Mouse (Mus musculus): ENCODE results near the gene Zc3h18. TPM values are rescaled to one million over a fixed set of nuclear protein-coding genes. Genes with fewer than 3 reads are reported as not detected.

The Zc3h18 gene
- polyA plus RNA-seq, 1 experiment = 44.5 TPM

GRCm38 (mm10) chr8:122442356-122442755 lies 65.9 kb downstream of the Zc3h18 start:
- H3K4me1 ChIP-seq (ENCODE audit: control insufficient read depth, insufficient read depth, low read length) = no peaks in the 10 kb centered on the region
- no peak overlapping the region for H3K27ac ChIP-seq (ENCODE audit: insufficient read depth, low read length)
- no peak for TF ChIP-seq CTCF (IDR thresholded peaks at IDR 0.05; ENCODE audit: borderline replicate concordance, insufficient read depth, low read length)
- no peak for TF ChIP-seq POLR2A (IDR thresholded peaks at IDR 0.05; ENCODE audit: low read depth, low read length)
- peak overlapping the region; percentile 73 for H3K4me3 ChIP-seq (ENCODE audit: insufficient read depth, low read length)

GRCm38 (mm10) chr8:122442781-122443180 lies 66.4 kb downstream of the Zc3h18 start:
- H3K4me1 ChIP-seq (ENCODE audit: control insufficient read depth, insufficient read depth, low read length) = no peaks in the 10 kb centered on the region
- TF ChIP-seq POLR2A (IDR thresholded peaks at IDR 0.05; ENCODE audit: low read depth, low read length) = no peak
- TF ChIP-seq CTCF (IDR thresholded peaks at IDR 0.05; ENCODE audit: borderline replicate concordance, insufficient read depth, low read length) = no peak
- peak overlapping the region; percentile 73 for H3K4me3 ChIP-seq (ENCODE audit: insufficient read depth, low read length)
- peak overlapping the region; percentile 12; the same call in 1 of the 2 replicates for H3K27ac ChIP-seq (ENCODE audit: insufficient read depth, low read length)

- TF ChIP-seq POLR2A (IDR thresholded peaks at IDR 0.05; ENCODE audit: low read depth, low read length) = peak; percentile 99
- TF ChIP-seq CTCF (IDR thresholded peaks at IDR 0.05; ENCODE audit: borderline replicate concordance, insufficient read depth, low read length) = peak; percentile 34; the same call in 1 of the 2 replicates
- H3K4me1 ChIP-seq (ENCODE audit: control insufficient read depth, insufficient read depth, low read length) = no peaks in the 10 kb centered on the region
These were observed 67.0 kb downstream of the Zc3h18 start, which contains the start of gene Mvd for GRCm38 (mm10) chr8:122443262-122444006. Mvd (minus strand) TSS chr8:122443422.

GRCm38 (mm10) chr8:122444058-122444748 lies 67.8 kb downstream of the Zc3h18 start:
- TF ChIP-seq POLR2A (IDR thresholded peaks at IDR 0.05; ENCODE audit: low read depth, low read length) (peak; percentile 28; the same call in 1 of the 2 replicates), CTCF (IDR thresholded peaks at IDR 0.05; ENCODE audit: borderline replicate concordance, insufficient read depth, low read length) (no peak)
- H3K4me3 ChIP-seq (ENCODE audit: insufficient read depth, low read length) = peak overlapping the region; percentile 53

More at GRCm38 (mm10) chr8:122443262-122444006, 67.0 kb downstream of the Zc3h18 start, which contains the start of gene Mvd:
- peak within 1 kb of the TSS; percentile 62 for H3K27ac ChIP-seq (ENCODE audit: insufficient read depth, low read length)
- peak within 1 kb of the TSS; percentile 73 for H3K4me3 ChIP-seq (ENCODE audit: insufficient read depth, low read length)

GRCm38 (mm10) chr8:122445203-122445602 lies 68.8 kb downstream of the Zc3h18 start:
- TF ChIP-seq POLR2A (IDR thresholded peaks at IDR 0.05; ENCODE audit: low read depth, low read length) = 0 out of 2 replicates have a peak, but pooled peaks have one; percentile 11
- peak; percentile 37; the same call in 1 of the 2 replicates for TF ChIP-seq CTCF (IDR thresholded peaks at IDR 0.05; ENCODE audit: borderline replicate concordance, insufficient read depth, low read length)
- H3K4me3 ChIP-seq (ENCODE audit: insufficient read depth, low read length) = no peak overlapping the region

More at GRCm38 (mm10) chr8:122444058-122444748, 67.8 kb downstream of the Zc3h18 start:
- no peaks in the 10 kb centered on the region for H3K4me1 ChIP-seq (ENCODE audit: control insufficient read depth, insufficient read depth, low read length)
- peak overlapping the region; percentile 62 for H3K27ac ChIP-seq (ENCODE audit: insufficient read depth, low read length)

GRCm38 (mm10) chr8:122451161-122451703 lies 74.8 kb downstream of the Zc3h18 start:
- no peaks in the 10 kb centered on the region for H3K4me1 ChIP-seq (ENCODE audit: control insufficient read depth, insufficient read depth, low read length)
- TF ChIP-seq CTCF (IDR thresholded peaks at IDR 0.05; ENCODE audit: borderline replicate concordance, insufficient read depth, low read length) (no peak), POLR2A (IDR thresholded peaks at IDR 0.05; ENCODE audit: low read depth, low read length) (no peak)

More at GRCm38 (mm10) chr8:122445203-122445602, 68.8 kb downstream of the Zc3h18 start:
- Histone ChIP-seq H3K27ac (ENCODE audit: insufficient read depth, low read length) (no peak overlapping the region), H3K4me1 (ENCODE audit: control insufficient read depth, insufficient read depth, low read length) (no peaks in the 10 kb centered on the region)

GRCm38 (mm10) chr8:122452154-122452553 lies 75.7 kb downstream of the Zc3h18 start:
- H3K4me1 ChIP-seq (ENCODE audit: control insufficient read depth, insufficient read depth, low read length) = no peaks in the 10 kb centered on the region
- TF ChIP-seq POLR2A (IDR thresholded peaks at IDR 0.05; ENCODE audit: low read depth, low read length) (no peak), CTCF (IDR thresholded peaks at IDR 0.05; ENCODE audit: borderline replicate concordance, insufficient read depth, low read length) (no peak)
- H3K27ac ChIP-seq (ENCODE audit: insufficient read depth, low read length) = no peak overlapping the region
- no peak overlapping the region for H3K4me3 ChIP-seq (ENCODE audit: insufficient read depth, low read length)

More at GRCm38 (mm10) chr8:122451161-122451703, 74.8 kb downstream of the Zc3h18 start:
- Histone ChIP-seq H3K4me3 (ENCODE audit: insufficient read depth, low read length) (no peak overlapping the region), H3K27ac (ENCODE audit: insufficient read depth, low read length) (no peak overlapping the region)

GRCm38 (mm10) chr8:122454409-122454808 lies 78.0 kb downstream of the Zc3h18 start:
- Histone ChIP-seq H3K4me1 (ENCODE audit: control insufficient read depth, insufficient read depth, low read length) (no peaks in the 10 kb centered on the region), H3K27ac (ENCODE audit: insufficient read depth, low read length) (no peak overlapping the region), H3K4me3 (ENCODE audit: insufficient read depth, low read length) (no peak overlapping the region)
- TF ChIP-seq CTCF (IDR thresholded peaks at IDR 0.05; ENCODE audit: borderline replicate concordance, insufficient read depth, low read length) (no peak), POLR2A (IDR thresholded peaks at IDR 0.05; ENCODE audit: low read depth, low read length) (no peak)

- TF ChIP-seq POLR2A (IDR thresholded peaks at IDR 0.05; ENCODE audit: low read depth, low read length) (no peak), CTCF (IDR thresholded peaks at IDR 0.05; ENCODE audit: borderline replicate concordance, insufficient read depth, low read length) (no peak)
- Histone ChIP-seq H3K4me3 (ENCODE audit: insufficient read depth, low read length) (no peak overlapping the region), H3K4me1 (ENCODE audit: control insufficient read depth, insufficient read depth, low read length) (peaks cover 11% of the 10 kb centered on the region), H3K27ac (ENCODE audit: insufficient read depth, low read length) (no peak overlapping the region)
These were observed 80.8 kb downstream of the Zc3h18 start for GRCm38 (mm10) chr8:122457171-122457570.
